Mouse (Mus musculus): ENCODE data around the gene Hes6. TPM values are rescaled to one million over a fixed set of nuclear protein-coding genes. Genes with fewer than 3 reads are reported as not detected.
A peak's percentile ranks its signal among the peaks of the same experiment; 100 is the strongest.

The Hes6 gene
- total and polyA plus RNA-seq, 3 experiments = 19.0 to 91.5 (median 42.2) TPM

DNA sequence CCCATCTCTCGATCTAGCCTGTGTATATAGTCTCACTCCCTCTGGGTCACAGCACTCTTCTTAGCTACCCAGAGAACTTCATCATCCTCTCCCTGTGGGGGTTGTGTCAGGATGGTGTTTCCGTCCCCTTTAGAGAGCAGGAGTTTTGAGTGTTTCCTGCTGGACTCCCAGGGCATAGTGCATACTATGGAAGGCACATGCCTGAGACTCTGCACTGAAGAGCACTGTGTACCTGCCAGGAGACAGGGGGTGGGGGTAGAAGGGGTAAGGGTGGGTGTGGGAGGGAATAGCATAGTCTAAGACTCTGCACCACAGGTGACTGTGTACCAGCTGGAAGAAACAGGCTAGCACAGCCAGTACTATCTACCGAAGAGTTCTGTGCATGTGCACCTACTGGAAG is 40.5 kb upstream of the Hes6 start:
- Histone ChIP-seq H3K4me1 (ENCODE audit: insufficient read depth, low read depth, low read length) (peaks cover 78% of the 10 kb centered on the region), H3K27me3 (ENCODE audit: insufficient read depth, low read length) (no peaks in the 10 kb centered on the region), H3K9me3 (replicated peaks) (no peaks in the 10 kb centered on the region), H3K36me3 (replicated peaks) (peaks cover 51% of the 10 kb centered on the region), H3K4me3 (ENCODE audit: low read depth, low read length) (no peak overlapping the region)
- no peak for TF ChIP-seq CTCF (IDR thresholded peaks at IDR 0.05; ENCODE audit: low read depth, low read length)
- TF ChIP-seq GATA2 (IDR thresholded peaks at IDR 0.05; ENCODE audit: borderline replicate concordance, low read depth, low read length) = no peak
- TF ChIP-seq GATA1 (IDR thresholded peaks at IDR 0.05; ENCODE audit: borderline replicate concordance, low read length) = no peak
- no peak for TF ChIP-seq POLR2AphosphoS5 (IDR thresholded peaks at IDR 0.05; ENCODE audit: insufficient replicate concordance, low read depth, low read length)
- TF ChIP-seq TAL1 (conservative IDR thresholded peaks at IDR 0.05; ENCODE audit: low read depth, low read length) = no peak
- DNase-seq (ENCODE audit: low spot score) (no peak), ATAC-seq (ENCODE audit: extremely low read depth, insufficient number of reproducible peaks, low FRiP score, poor library complexity, severe bottlenecking) (no peak)

DNA sequence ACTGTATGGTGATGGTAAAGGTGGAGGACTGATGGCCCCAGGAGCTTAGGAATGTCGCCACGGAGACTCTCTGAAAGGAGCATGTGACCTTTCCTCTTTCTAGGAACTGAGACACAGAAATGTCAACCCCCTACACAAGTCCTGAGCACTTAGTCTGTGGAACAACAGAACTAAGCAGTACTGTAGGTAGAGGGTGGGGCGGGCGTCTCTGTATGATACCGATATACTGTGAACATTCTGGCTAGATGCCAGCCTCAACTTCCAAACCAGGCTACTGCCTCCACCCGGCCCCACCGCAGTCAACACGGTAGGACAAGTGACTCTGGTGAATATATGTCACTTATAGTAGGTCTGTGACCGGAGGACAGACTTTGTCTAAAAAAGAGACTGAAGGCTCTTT is 40.1 kb upstream of the Hes6 start:
- Histone ChIP-seq H3K36me3 (replicated peaks) (peaks cover 55% of the 10 kb centered on the region), H3K27me3 (ENCODE audit: insufficient read depth, low read length) (no peaks in the 10 kb centered on the region), H3K4me3 (ENCODE audit: low read depth, low read length) (no peak overlapping the region), H3K4me1 (ENCODE audit: insufficient read depth, low read depth, low read length) (peaks cover 81% of the 10 kb centered on the region), H3K9me3 (replicated peaks) (no peaks in the 10 kb centered on the region)
- ATAC-seq (ENCODE audit: extremely low read depth, insufficient number of reproducible peaks, low FRiP score, poor library complexity, severe bottlenecking) (no peak), DNase-seq (ENCODE audit: low spot score) (peak; percentile 57)
- TF ChIP-seq TAL1 (conservative IDR thresholded peaks at IDR 0.05; ENCODE audit: low read depth, low read length) = no peak
- TF ChIP-seq POLR2AphosphoS5 (IDR thresholded peaks at IDR 0.05; ENCODE audit: insufficient replicate concordance, low read depth, low read length) = no peak
- TF ChIP-seq CTCF (IDR thresholded peaks at IDR 0.05; ENCODE audit: low read depth, low read length) = no peak
- TF ChIP-seq GATA2 (IDR thresholded peaks at IDR 0.05; ENCODE audit: borderline replicate concordance, low read depth, low read length) = no peak
- TF ChIP-seq GATA1 (IDR thresholded peaks at IDR 0.05; ENCODE audit: borderline replicate concordance, low read length) = no peak

- no peak for TF ChIP-seq GATA1 (IDR thresholded peaks at IDR 0.05; ENCODE audit: borderline replicate concordance, low read length)
- no peak for TF ChIP-seq GATA2 (IDR thresholded peaks at IDR 0.05; ENCODE audit: borderline replicate concordance, low read depth, low read length)
- no peak for TF ChIP-seq CTCF (IDR thresholded peaks at IDR 0.05; ENCODE audit: low read depth, low read length)
- no peak for TF ChIP-seq POLR2AphosphoS5 (IDR thresholded peaks at IDR 0.05; ENCODE audit: insufficient replicate concordance, low read depth, low read length)
- TF ChIP-seq TAL1 (conservative IDR thresholded peaks at IDR 0.05; ENCODE audit: low read depth, low read length) = no peak
- no peak for DNase-seq (ENCODE audit: low spot score)
- Histone ChIP-seq H3K36me3 (replicated peaks) (peaks cover 73% of the 10 kb centered on the region), H3K4me1 (ENCODE audit: insufficient read depth, low read depth, low read length) (peaks cover 65% of the 10 kb centered on the region), H3K9me3 (replicated peaks) (peaks cover 8% of the 10 kb centered on the region), H3K4me3 (ENCODE audit: low read depth, low read length) (no peak overlapping the region), H3K27me3 (ENCODE audit: insufficient read depth, low read length) (no peaks in the 10 kb centered on the region)
- ATAC-seq (ENCODE audit: extremely low read depth, insufficient number of reproducible peaks, low FRiP score, poor library complexity, severe bottlenecking) = no peak
Measured at GRCm38 (mm10) chr1:91451547-91452084, 37.8 kb upstream of the Hes6 start.

DNA sequence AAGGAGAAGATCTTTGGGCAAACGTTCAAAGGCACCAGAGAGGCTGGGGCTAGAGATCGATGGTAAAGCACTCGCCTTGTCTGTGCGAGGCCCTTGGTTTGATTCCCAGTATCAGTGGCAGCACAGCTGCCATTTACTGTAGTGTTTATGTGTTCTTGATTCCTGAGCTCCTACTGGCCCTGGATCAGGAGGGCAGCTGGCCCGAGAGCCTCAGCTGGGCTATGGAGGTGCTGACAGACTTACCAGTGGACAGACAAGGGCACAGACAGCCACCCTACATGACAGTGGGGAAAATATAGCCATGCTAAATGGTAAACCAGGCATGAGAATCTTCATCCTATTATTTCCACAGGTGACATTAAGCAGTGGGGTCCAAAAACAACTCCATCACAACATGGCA is 37.0 kb upstream of the Hes6 start:
- H3K4me3 ChIP-seq (ENCODE audit: low read depth, low read length) = no peak overlapping the region
- H3K4me1 ChIP-seq (ENCODE audit: insufficient read depth, low read depth, low read length) = peaks cover 58% of the 10 kb centered on the region
- TF ChIP-seq GATA1 (IDR thresholded peaks at IDR 0.05; ENCODE audit: borderline replicate concordance, low read length) (no peak), POLR2AphosphoS5 (IDR thresholded peaks at IDR 0.05; ENCODE audit: insufficient replicate concordance, low read depth, low read length) (no peak), GATA2 (IDR thresholded peaks at IDR 0.05; ENCODE audit: borderline replicate concordance, low read depth, low read length) (no peak), CTCF (IDR thresholded peaks at IDR 0.05; ENCODE audit: low read depth, low read length) (no peak), TAL1 (conservative IDR thresholded peaks at IDR 0.05; ENCODE audit: low read depth, low read length) (no peak)
- ATAC-seq (ENCODE audit: extremely low read depth, insufficient number of reproducible peaks, low FRiP score, poor library complexity, severe bottlenecking) (no peak), DNase-seq (ENCODE audit: low spot score) (no peak)
- H3K9me3 ChIP-seq (replicated peaks) = peaks cover 8% of the 10 kb centered on the region
- peaks cover 77% of the 10 kb centered on the region for H3K36me3 ChIP-seq (replicated peaks)
- no peaks in the 10 kb centered on the region for H3K27me3 ChIP-seq (ENCODE audit: insufficient read depth, low read length)

DNA sequence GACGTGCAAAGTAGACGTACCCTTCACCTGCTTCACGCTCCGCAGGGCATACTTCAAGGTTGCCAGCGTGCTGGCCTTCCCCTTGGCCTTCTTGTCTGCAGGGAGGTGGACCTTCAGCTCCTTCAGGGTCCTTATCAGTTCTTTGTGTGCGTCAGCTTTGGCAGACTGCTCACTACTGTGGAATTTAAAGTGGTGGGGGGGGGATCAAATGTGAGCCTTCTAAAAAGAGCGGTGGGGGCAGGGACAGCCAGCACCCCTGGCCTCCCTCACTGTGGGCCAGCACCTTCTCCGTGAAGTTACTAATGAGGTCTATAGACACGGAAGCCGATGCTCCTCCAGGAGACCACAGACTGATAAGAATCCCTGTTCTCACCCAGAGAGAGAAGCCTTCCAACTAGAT is 34.9 kb upstream of the Hes6 start:
- TF ChIP-seq CTCF (IDR thresholded peaks at IDR 0.05; ENCODE audit: low read depth, low read length) = no peak
- no peak for TF ChIP-seq TAL1 (conservative IDR thresholded peaks at IDR 0.05; ENCODE audit: low read depth, low read length)
- no peak for TF ChIP-seq GATA2 (IDR thresholded peaks at IDR 0.05; ENCODE audit: borderline replicate concordance, low read depth, low read length)
- TF ChIP-seq GATA1 (IDR thresholded peaks at IDR 0.05; ENCODE audit: borderline replicate concordance, low read length) = no peak
- TF ChIP-seq POLR2AphosphoS5 (IDR thresholded peaks at IDR 0.05; ENCODE audit: insufficient replicate concordance, low read depth, low read length) = no peak
- ATAC-seq (ENCODE audit: extremely low read depth, insufficient number of reproducible peaks, low FRiP score, poor library complexity, severe bottlenecking) (no peak), DNase-seq (ENCODE audit: low spot score) (no peak)
- no peaks in the 10 kb centered on the region for H3K27me3 ChIP-seq (ENCODE audit: insufficient read depth, low read length)
- H3K4me1 ChIP-seq (ENCODE audit: insufficient read depth, low read depth, low read length) = peaks cover 36% of the 10 kb centered on the region
- no peak overlapping the region for H3K4me3 ChIP-seq (ENCODE audit: low read depth, low read length)
- peaks cover 8% of the 10 kb centered on the region for H3K9me3 ChIP-seq (replicated peaks)
- H3K36me3 ChIP-seq (replicated peaks) = peaks cover 91% of the 10 kb centered on the region

DNA sequence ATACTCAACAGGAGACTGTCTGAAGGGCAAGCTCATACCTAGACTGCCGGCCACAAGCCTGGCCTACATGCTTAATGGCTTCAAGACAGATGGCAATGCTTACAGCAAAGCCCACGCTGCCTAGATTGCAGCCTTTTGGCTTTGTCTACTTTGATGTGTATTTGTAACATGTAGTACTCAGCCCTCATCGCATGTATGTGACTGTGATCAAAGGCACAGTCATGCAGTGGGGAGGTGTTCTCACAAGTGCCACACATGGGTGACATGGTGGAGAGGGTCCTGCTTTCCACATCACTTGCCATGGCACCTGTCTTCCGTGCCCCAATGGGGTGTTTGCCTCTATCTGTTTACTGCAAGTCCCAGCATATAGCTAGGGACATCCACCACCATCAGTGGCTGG is 32.7 kb upstream of the Hes6 start:
- no peak overlapping the region for H3K4me3 ChIP-seq (ENCODE audit: low read depth, low read length)
- ATAC-seq (ENCODE audit: extremely low read depth, insufficient number of reproducible peaks, low FRiP score, poor library complexity, severe bottlenecking) (no peak), DNase-seq (ENCODE audit: low spot score) (no peak)
- H3K36me3 ChIP-seq (replicated peaks) = peaks cover 99% of the 10 kb centered on the region
- TF ChIP-seq CTCF (IDR thresholded peaks at IDR 0.05; ENCODE audit: low read depth, low read length) (no peak), TAL1 (conservative IDR thresholded peaks at IDR 0.05; ENCODE audit: low read depth, low read length) (no peak), POLR2AphosphoS5 (IDR thresholded peaks at IDR 0.05; ENCODE audit: insufficient replicate concordance, low read depth, low read length) (no peak), GATA2 (IDR thresholded peaks at IDR 0.05; ENCODE audit: borderline replicate concordance, low read depth, low read length) (no peak), GATA1 (IDR thresholded peaks at IDR 0.05; ENCODE audit: borderline replicate concordance, low read length) (no peak)
- peaks cover 8% of the 10 kb centered on the region for H3K9me3 ChIP-seq (replicated peaks)
- H3K27me3 ChIP-seq (ENCODE audit: insufficient read depth, low read length) = no peaks in the 10 kb centered on the region
- H3K4me1 ChIP-seq (ENCODE audit: insufficient read depth, low read depth, low read length) = peaks cover 22% of the 10 kb centered on the region

Data from G1E (cell line).